Mouse (Mus musculus): ENCODE data around the gene Zfp414. TPM values are rescaled to one million over a fixed set of nuclear protein-coding genes. Genes with fewer than 3 reads are reported as not detected.

Gene Zfp414
- polyA plus RNA-seq (2014; fragmentation: Illumina TruSeq; extraction: RNeasy Lipid Tissue Mini Kit (QIAGEN cat#74804); ENCODE audit: low replicate concordance), result 2.8 TPM

GRCm38 (mm10) chr17:33628621-33629486 is at the start of gene Zfp414:
Gene Zfp414, plus strand, starts transcription at chr17:33629090.

GRCm38 (mm10) chr17:33637516-33638276 is 8.8 kb downstream of the Zfp414 start, which contains the start of gene Pram1:
Gene Pram1, plus strand, starts transcription at chr17:33638056.

Other genes starting within 250 kb of the Zfp414 start
- 45.3 TPM for gene Zfp101, start 234.4 kb upstream of the Zfp414 start, polyA plus RNA-seq (2014; fragmentation: Illumina TruSeq; extraction: RNeasy Lipid Tissue Mini Kit (QIAGEN cat#74804); ENCODE audit: low replicate concordance)
- gene Actl9, start 196.2 kb upstream of the Zfp414 start, polyA plus RNA-seq (2014; fragmentation: Illumina TruSeq; extraction: RNeasy Lipid Tissue Mini Kit (QIAGEN cat#74804); ENCODE audit: low replicate concordance), result not detected
- gene Adamts10, start 104.9 kb upstream of the Zfp414 start, polyA plus RNA-seq (2014; fragmentation: Illumina TruSeq; extraction: RNeasy Lipid Tissue Mini Kit (QIAGEN cat#74804); ENCODE audit: low replicate concordance), result 2.1 TPM
- gene Myo1f, start 73.4 kb upstream of the Zfp414 start, polyA plus RNA-seq (2014; fragmentation: Illumina TruSeq; extraction: RNeasy Lipid Tissue Mini Kit (QIAGEN cat#74804); ENCODE audit: low replicate concordance), result 0.48 TPM
- gene Pram1, start 9.0 kb downstream of the Zfp414 start, polyA plus RNA-seq (2014; fragmentation: Illumina TruSeq; extraction: RNeasy Lipid Tissue Mini Kit (QIAGEN cat#74804); ENCODE audit: low replicate concordance), result not detected
- 378 TPM for gene Hnrnpm, start 57.8 kb downstream of the Zfp414 start, polyA plus RNA-seq (2014; fragmentation: Illumina TruSeq; extraction: RNeasy Lipid Tissue Mini Kit (QIAGEN cat#74804); ENCODE audit: low replicate concordance)
- 10.5 TPM for gene March2, start 89.6 kb downstream of the Zfp414 start, polyA plus RNA-seq (2014; fragmentation: Illumina TruSeq; extraction: RNeasy Lipid Tissue Mini Kit (QIAGEN cat#74804); ENCODE audit: low replicate concordance)
- gene Rab11b, start 131.4 kb downstream of the Zfp414 start, polyA plus RNA-seq (2014; fragmentation: Illumina TruSeq; extraction: RNeasy Lipid Tissue Mini Kit (QIAGEN cat#74804); ENCODE audit: low replicate concordance), result 16.2 TPM
- gene Angptl4, start 152.7 kb downstream of the Zfp414 start, polyA plus RNA-seq (2014; fragmentation: Illumina TruSeq; extraction: RNeasy Lipid Tissue Mini Kit (QIAGEN cat#74804); ENCODE audit: low replicate concordance), result 0.67 TPM
- 3.9 TPM for gene Kank3, start 181.4 kb downstream of the Zfp414 start, polyA plus RNA-seq (2014; fragmentation: Illumina TruSeq; extraction: RNeasy Lipid Tissue Mini Kit (QIAGEN cat#74804); ENCODE audit: low replicate concordance)
- gene Rps28, start 195.5 kb downstream of the Zfp414 start, polyA plus RNA-seq (2014; fragmentation: Illumina TruSeq; extraction: RNeasy Lipid Tissue Mini Kit (QIAGEN cat#74804); ENCODE audit: low replicate concordance), result 30.6 TPM
- gene Ndufa7, start 195.5 kb downstream of the Zfp414 start, polyA plus RNA-seq (2014; fragmentation: Illumina TruSeq; extraction: RNeasy Lipid Tissue Mini Kit (QIAGEN cat#74804); ENCODE audit: low replicate concordance), result 20.8 TPM
- gene Cd320, start 214.0 kb downstream of the Zfp414 start, polyA plus RNA-seq (2014; fragmentation: Illumina TruSeq; extraction: RNeasy Lipid Tissue Mini Kit (QIAGEN cat#74804); ENCODE audit: low replicate concordance), result 0.85 TPM
- gene Gm7029, start 244.7 kb downstream of the Zfp414 start, polyA plus RNA-seq (2014; fragmentation: Illumina TruSeq; extraction: RNeasy Lipid Tissue Mini Kit (QIAGEN cat#74804); ENCODE audit: low replicate concordance), result not detected